Mouse (Mus musculus) C2C12 (cell line): Measurements from ENCODE around the gene Ldhc. TPM values are rescaled to one million over a fixed set of nuclear protein-coding genes. Genes with fewer than 3 reads are reported as not detected.

Source experiments
- H3K27me3 ChIP-seq: one replicate; pipeline ENCODE4 v1.6.1; 2011; ENCODE audit not compliant: control insufficient read depth, insufficient read depth, insufficient read length
- H3K36me3 ChIP-seq: one replicate; pipeline ENCODE4 v1.6.1; 2011; ENCODE audit not compliant: control insufficient read depth, insufficient read depth
- H3K4me3 ChIP-seq: one replicate; pipeline ENCODE4 v1.5.1; 2011; ENCODE audit warnings: mild to moderate bottlenecking, control low read depth; ENCODE audit not compliant: poor library complexity, insufficient read depth, severe bottlenecking
- H3K79me2 ChIP-seq: one replicate; pipeline ENCODE4 v1.6.1; 2011; ENCODE audit not compliant: control insufficient read depth, insufficient read depth
- H3K79me3 ChIP-seq: one replicate; pipeline ENCODE4 v1.6.1; 2011; ENCODE audit warnings: low read depth, control low read depth
- H3ac ChIP-seq: one replicate; pipeline ENCODE3; 2011; ENCODE audit warnings: low read depth; ENCODE audit not compliant: control insufficient read depth, insufficient read length
- CEBPB ChIP-seq: IDR thresholded peaks from one replicate; pipeline ENCODE4 v1.6.1; 2011; ENCODE audit warnings: low read depth, mild to moderate bottlenecking, control low read depth, moderate library complexity
- CTCF ChIP-seq: IDR thresholded peaks from one replicate; pipeline ENCODE4 v1.5.1; 2011; ENCODE audit not compliant: control insufficient read depth, insufficient read depth, insufficient read length
- FOSL1 ChIP-seq: IDR thresholded peaks from one replicate; pipeline ENCODE4 v1.8.0; 2011; ENCODE audit warnings: mild to moderate bottlenecking, low read length; ENCODE audit not compliant: poor library complexity, insufficient read depth, severe bottlenecking
- MAX ChIP-seq: IDR thresholded peaks from one replicate; pipeline ENCODE4 v1.6.1; 2011; ENCODE audit warnings: mild to moderate bottlenecking, control low read depth
- MYOD1 ChIP-seq: IDR thresholded peaks from one replicate; pipeline ENCODE4 v1.6.1; 2011; ENCODE audit warnings: low read depth; ENCODE audit not compliant: control insufficient read depth, insufficient read length
- MYOG ChIP-seq: IDR thresholded peaks from one replicate; pipeline ENCODE4 v1.6.1; 2011; ENCODE audit not compliant: control insufficient read depth, insufficient read length; ENCODE audit errors: extremely low read depth
- USF1 ChIP-seq: IDR thresholded peaks from one replicate; pipeline ENCODE4 v1.6.1; 2011; ENCODE audit warnings: low read depth, mild to moderate bottlenecking, control low read depth, moderate library complexity
- polyA plus RNA-seq: library from polyadenylated mRNA; unstranded; fragments of >200 nt; fragmentation: generic; extraction: Trizol; gene quantifications from one replicate; pipeline ENCODE4 v1.2.1, GENCODE M21; 2012; ENCODE audit warnings: missing spikeins

The Ldhc gene
- polyA plus RNA-seq, 1 experiment = not detected

DNA sequence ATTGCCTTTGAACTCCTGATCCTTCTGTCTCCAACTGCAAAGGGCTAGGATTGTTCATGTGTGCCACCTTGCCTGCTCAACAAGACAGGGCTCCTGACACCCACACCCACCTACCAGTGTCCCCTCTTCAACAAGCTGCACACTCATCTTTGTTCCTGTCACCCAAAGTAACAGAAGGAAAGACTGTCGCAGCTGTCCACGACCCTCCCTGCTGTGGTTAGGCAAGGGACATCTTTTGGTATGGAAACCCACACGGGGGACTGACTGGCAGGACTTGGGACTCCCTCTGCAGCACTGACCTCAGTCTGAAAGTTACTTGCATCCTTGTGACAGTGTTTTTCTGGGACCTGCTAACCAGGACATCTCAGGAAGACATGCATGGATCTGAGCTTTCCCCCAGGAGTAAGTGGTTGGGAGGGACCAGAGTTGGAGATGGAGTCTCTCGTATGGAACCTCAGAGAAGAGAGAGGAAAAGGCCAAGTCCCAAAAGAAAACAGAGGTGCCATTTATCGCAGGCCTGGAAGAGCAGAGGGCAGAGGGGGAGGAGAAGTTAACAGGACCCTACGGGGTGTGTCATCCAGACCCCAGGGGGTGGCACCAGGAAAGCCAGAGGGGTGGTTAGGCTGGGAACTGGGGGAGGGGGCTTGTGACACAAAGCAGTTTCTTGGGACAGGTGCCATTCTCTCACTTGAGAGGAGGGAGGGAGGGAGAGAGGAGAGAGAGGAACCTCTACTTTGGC is 20.0 kb upstream of the Ldhc start, which contains the start of gene Ldha:
Ldha (plus strand) TSS at position 689 of the 739 bp plus-strand sequence.
- Histone ChIP-seq H3K4me3 (no peak within 1 kb of the TSS), H3K27me3 (no peaks in the 10 kb centered on the region), H3K79me3 (peaks cover 2% of the 10 kb centered on the region), H3K36me3 (no peaks in the 10 kb centered on the region), H3ac (no peak within 1 kb of the TSS), H3K79me2 (peaks cover 9% of the 10 kb centered on the region)
- TF ChIP-seq USF1 (no peak), MYOD1 (no peak), CEBPB (no peak), FOSL1 (no peak), MAX (no peak), CTCF (no peak), MYOG (no peak)

DNA sequence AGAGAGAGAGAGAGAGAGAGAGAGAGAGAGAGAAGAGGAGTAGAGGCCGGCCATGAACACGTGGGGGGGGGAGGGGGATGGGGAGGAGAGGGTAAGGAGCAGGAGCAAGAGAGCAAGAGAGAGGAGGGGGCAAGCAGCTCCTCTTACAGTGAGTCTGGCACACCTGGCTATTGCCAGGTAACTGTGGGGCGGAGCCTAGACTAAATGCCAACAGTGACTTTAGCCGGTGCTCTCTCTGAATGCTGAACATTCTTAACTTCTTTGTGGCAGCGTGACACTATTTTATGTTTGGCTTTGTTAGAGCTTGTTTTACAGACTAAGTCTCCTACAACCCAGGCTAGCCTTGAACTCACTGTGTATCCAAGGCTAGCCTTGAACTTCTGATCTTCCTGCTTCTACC is 18.7 kb upstream of the Ldhc start:
- Histone ChIP-seq H3K79me3 (peaks cover 15% of the 10 kb centered on the region), H3K4me3 (no peak overlapping the region), H3K27me3 (no peaks in the 10 kb centered on the region), H3K36me3 (no peaks in the 10 kb centered on the region), H3ac (no peak overlapping the region), H3K79me2 (peaks cover 23% of the 10 kb centered on the region)
- no peak for TF ChIP-seq USF1
- no peak for TF ChIP-seq MYOG
- TF ChIP-seq CEBPB = no peak
- TF ChIP-seq MAX = no peak
- no peak for TF ChIP-seq MYOD1
- TF ChIP-seq CTCF = no peak
- TF ChIP-seq FOSL1 = no peak

DNA sequence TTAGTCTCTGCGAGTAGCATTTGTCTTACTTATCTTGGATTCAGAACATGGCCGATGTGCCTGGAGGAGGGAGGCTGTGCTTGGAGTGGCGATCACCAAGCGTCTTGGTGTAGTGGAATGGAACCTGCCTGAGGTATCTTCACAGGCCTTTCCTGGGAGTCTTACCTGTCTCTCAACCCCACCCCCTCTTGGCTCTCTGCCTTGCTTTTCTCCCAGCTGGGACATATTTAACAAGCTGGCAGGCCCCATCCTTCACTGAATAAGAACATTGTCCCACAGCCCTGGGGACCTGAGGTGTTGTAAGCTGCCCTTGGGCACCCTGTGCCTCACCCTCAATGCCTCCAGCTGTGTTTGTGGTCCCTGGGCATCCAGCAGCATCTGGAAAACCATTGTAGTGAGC is 17.4 kb upstream of the Ldhc start:
- Histone ChIP-seq H3K79me2 (peaks cover 36% of the 10 kb centered on the region), H3K27me3 (no peaks in the 10 kb centered on the region), H3K79me3 (peaks cover 27% of the 10 kb centered on the region), H3K36me3 (peaks cover 12% of the 10 kb centered on the region), H3ac (no peak overlapping the region), H3K4me3 (no peak overlapping the region)
- no peak for TF ChIP-seq CEBPB
- no peak for TF ChIP-seq MYOG
- TF ChIP-seq MYOD1 = no peak
- no peak for TF ChIP-seq USF1
- TF ChIP-seq FOSL1 = no peak
- no peak for TF ChIP-seq CTCF
- TF ChIP-seq MAX = no peak

DNA sequence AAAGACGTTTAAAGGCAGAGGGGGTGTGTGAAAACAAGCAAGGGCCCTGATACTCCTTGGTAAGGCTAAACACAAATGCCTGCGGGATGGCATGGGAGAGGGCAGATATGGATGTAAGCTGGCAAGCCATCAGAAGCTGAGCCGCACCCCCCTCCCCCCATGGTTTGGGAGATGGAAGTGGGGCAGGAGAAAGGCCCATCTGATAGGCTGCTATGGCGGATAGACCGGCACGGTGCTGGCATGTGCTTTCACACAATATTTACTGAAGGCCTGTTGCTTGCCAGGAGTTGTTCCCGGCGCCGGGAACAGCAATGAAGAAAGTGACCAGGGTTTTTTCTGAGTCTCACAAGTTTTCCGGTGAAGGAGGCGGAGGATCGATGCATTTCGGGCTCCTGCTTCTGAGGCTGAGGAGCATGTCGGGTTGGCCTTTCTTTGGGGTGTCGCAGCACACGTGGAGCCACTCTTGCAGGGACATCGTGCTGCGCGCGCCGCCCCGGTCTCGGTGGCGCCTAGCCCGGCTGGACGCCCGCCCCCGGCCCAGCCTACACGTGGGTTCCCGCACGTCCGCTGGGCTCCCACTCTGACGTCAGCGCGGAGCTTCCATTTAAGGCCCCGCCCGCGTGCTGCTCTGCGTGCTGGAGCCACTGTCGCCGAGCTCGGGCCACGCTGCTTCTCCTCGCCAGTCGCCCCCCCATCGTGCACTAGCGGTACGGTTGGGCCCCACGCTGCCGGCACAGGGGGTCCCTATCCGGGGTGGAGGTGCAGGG is 15.6 kb upstream of the Ldhc start:
- Histone ChIP-seq H3K27me3 (no peaks in the 10 kb centered on the region), H3K4me3 (peak overlapping the region; percentile 72)

DNA sequence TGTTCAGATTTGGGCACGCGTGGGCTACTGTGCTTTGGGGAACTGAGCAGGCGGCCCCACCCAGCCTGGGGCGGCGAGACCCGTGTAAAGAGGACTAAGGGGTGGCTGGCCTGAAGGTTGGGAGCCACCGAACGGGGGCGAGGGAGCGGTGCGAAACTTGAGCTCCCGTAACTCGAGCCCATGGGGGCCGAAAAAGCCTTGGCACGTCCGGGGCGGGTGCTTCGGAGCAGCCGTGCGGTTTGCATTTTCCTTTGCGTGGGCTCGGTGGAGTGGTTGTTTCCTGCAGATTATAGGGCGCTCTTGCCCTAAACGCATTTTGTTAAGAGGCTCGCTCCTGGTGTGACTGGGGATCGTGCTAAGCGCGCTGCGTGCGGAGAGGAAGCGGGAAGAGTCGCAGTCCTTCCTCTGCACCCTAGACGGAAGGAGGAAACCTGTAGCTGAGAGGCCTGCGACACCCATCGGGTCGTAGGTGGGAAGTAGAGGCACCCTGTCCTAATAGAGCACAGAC is 15.0 kb upstream of the Ldhc start:
- Histone ChIP-seq H3K79me3 (peaks cover 30% of the 10 kb centered on the region), H3K4me3 (peak overlapping the region; percentile 72), H3ac (peak overlapping the region; percentile 70), H3K36me3 (peaks cover 35% of the 10 kb centered on the region), H3K27me3 (no peaks in the 10 kb centered on the region), H3K79me2 (peaks cover 53% of the 10 kb centered on the region)
- TF ChIP-seq FOSL1 (no peak), MAX (no peak), CTCF (no peak), USF1 (no peak), MYOD1 (no peak), MYOG (no peak), CEBPB (no peak)

More for the DNA sequence above, 15.6 kb upstream of the Ldhc start:
- Histone ChIP-seq H3K36me3 (peaks cover 29% of the 10 kb centered on the region), H3K79me2 (peaks cover 53% of the 10 kb centered on the region), H3K79me3 (peaks cover 30% of the 10 kb centered on the region), H3ac (peak overlapping the region; percentile 70)
- TF ChIP-seq FOSL1 (no peak), MYOD1 (no peak), USF1 (peak; percentile 47), MAX (peak; percentile 91)
